Mouse (Mus musculus) ES-Bruce4 (cell line): ENCODE results near the gene Fam124a.

Source experiments
- CTCF ChIP-seq: IDR thresholded peaks from one replicate; pipeline ENCODE4 v1.8.1; 2011; ENCODE audit warnings: low read depth, low read length
- EP300 ChIP-seq: IDR thresholded peaks from 2 replicates; pipeline ENCODE4 v1.6.1; 2011; ENCODE audit warnings: low read depth, low read length; ENCODE audit not compliant: insufficient read depth
- POLR2A ChIP-seq: IDR thresholded peaks from one replicate; pipeline ENCODE4 v1.8.1; 2011; ENCODE audit warnings: low read length; ENCODE audit not compliant: insufficient read depth

- TF ChIP-seq POLR2A = no peak
- TF ChIP-seq CTCF = no peak
- TF ChIP-seq EP300 = no peak
Observed at GRCm38 (mm10) chr14:62573454-62573853, 17.9 kb downstream of the Fam124a start.
